Mouse (Mus musculus) stomach, postnatal 0 days (tissue): ENCODE results near the gene Rfk.

Experiments
- CTCF ChIP-seq: IDR thresholded peaks from 2 replicates; pipeline ENCODE4 v1.5.1; 2016; ENCODE audit warnings: antibody characterized with exemption, low read depth, mild to moderate bottlenecking, moderate library complexity
- EP300 ChIP-seq: optimal IDR thresholded peaks from 2 replicates; pipeline ENCODE3; 2016; ENCODE audit warnings: antibody characterized with exemption

- no peak for TF ChIP-seq EP300
- no peak for TF ChIP-seq CTCF
Observed at GRCm38 (mm10) chr19:17347852-17348251, 46.0 kb upstream of the Rfk start.
